Mouse (Mus musculus) CH12.LX (cell line): Measurements from ENCODE around the gene Src. TPM values are rescaled to one million over a fixed set of nuclear protein-coding genes. Genes with fewer than 3 reads are reported as not detected.

Experiments used
- DNase-seq: peaks from one replicate; pipeline ENCODE4 v3.0.0-alpha.2; 2013; ENCODE audit errors: extremely low read depth
- H3K27ac ChIP-seq: 2 replicates; pipeline ENCODE4 v1.5.1; 2012; ENCODE audit warnings: low read depth, mild to moderate bottlenecking, control low read depth, moderate library complexity; ENCODE audit not compliant: insufficient read depth
- H3K27me3 ChIP-seq: replicated peaks from 2 replicates; pipeline ENCODE3; 2012; ENCODE audit warnings: inconsistent platforms
- H3K36me3 ChIP-seq, 2 experiments: replicated peaks in 1 of 2; 2 replicates each; pipeline versions ENCODE3 to v1.6.1; 2012; ENCODE audit warnings: inconsistent platforms in 1 of 2, low read length in 1 of 2, mild to moderate bottlenecking in 1 of 2, mixed read lengths in 1 of 2, moderate library complexity in 1 of 2; ENCODE audit not compliant: control insufficient read depth in 1 of 2, insufficient read depth in 1 of 2
- H3K4me1 ChIP-seq, 2 experiments: 2 replicates each; pipeline ENCODE4 v1.6.1; 2012; ENCODE audit warnings: inconsistent platforms in 1 of 2, moderate library complexity in 1 of 2; ENCODE audit not compliant: insufficient read depth in 2 of 2, control insufficient read depth in 1 of 2
- H3K4me2 ChIP-seq: 2 replicates; pipeline ENCODE4 v1.6.1; 2012; ENCODE audit warnings: low read depth, mild to moderate bottlenecking, control low read depth; ENCODE audit not compliant: poor library complexity, insufficient read depth, severe bottlenecking
- H3K4me3 ChIP-seq, 3 experiments: fragments of 150-350 bp in 1 of 3; sonication (generic) in 1 of 3; replicated peaks in 1 of 3; 2 replicates each; pipeline versions ENCODE3 to v1.5.1; 2011 to 2012; ENCODE audit warnings: low read depth in 2 of 3, low read length in 2 of 3, mild to moderate bottlenecking in 2 of 3, moderate library complexity in 2 of 3, control low read depth in 1 of 3, improper control_type of control experiment in 1 of 3, inconsistent platforms in 1 of 3, mixed read lengths in 1 of 3; ENCODE audit not compliant: poor library complexity in 1 of 3
- H3K79me2 ChIP-seq: replicated peaks from 2 replicates; pipeline ENCODE4 v1.6.1; 2012; ENCODE audit warnings: mild to moderate bottlenecking, moderate library complexity; ENCODE audit not compliant: control insufficient read depth, poor library complexity, insufficient read depth, severe bottlenecking; ENCODE audit errors: extremely low read depth
- H3K9ac ChIP-seq: 2 replicates; pipeline ENCODE4 v1.6.1; 2012; ENCODE audit warnings: low read depth, mild to moderate bottlenecking, control low read depth, moderate library complexity; ENCODE audit not compliant: insufficient read depth
- H3K9me3 ChIP-seq: replicated peaks from 2 replicates; pipeline ENCODE3; 2012; ENCODE audit warnings: low read length, inconsistent platforms, mixed read lengths
- CHD2 ChIP-seq: IDR thresholded peaks from 2 replicates; pipeline ENCODE4 v1.6.1; 2011; ENCODE audit warnings: low read length, improper control_type of control experiment
- CTCF ChIP-seq, 2 experiments: IDR thresholded peaks in 1 of 2; conservative IDR thresholded peaks in 1 of 2; 2 replicates each; pipeline ENCODE4 v1.5.1; 2011 to 2012; ENCODE audit warnings: low read depth in 2 of 2, low read length in 2 of 2, improper control_type of control experiment in 1 of 2, inconsistent platforms in 1 of 2, mild to moderate bottlenecking in 1 of 2, moderate library complexity in 1 of 2
- E2F4 ChIP-seq: IDR thresholded peaks from 2 replicates; pipeline ENCODE4 v1.6.1; 2011; ENCODE audit warnings: low read depth, low read length, improper control_type of control experiment; ENCODE audit not compliant: insufficient replicate concordance
- ETS1 ChIP-seq: conservative IDR thresholded peaks from 2 replicates; pipeline ENCODE4 v1.6.1; 2012; ENCODE audit warnings: low read depth, mild to moderate bottlenecking, inconsistent platforms, low read length, improper control_type of control experiment, moderate library complexity
- HCFC1 ChIP-seq: IDR thresholded peaks from 2 replicates; pipeline ENCODE4 v1.6.1; 2012; ENCODE audit warnings: low read depth, mild to moderate bottlenecking, inconsistent platforms, low read length, improper control_type of control experiment
- MEF2A ChIP-seq: IDR thresholded peaks from 2 replicates; pipeline ENCODE4 v1.6.1; 2014; ENCODE audit warnings: low read depth, mild to moderate bottlenecking, inconsistent platforms, low read length, improper control_type of control experiment, borderline replicate concordance
- MXI1 ChIP-seq: IDR thresholded peaks from 2 replicates; pipeline ENCODE4 v1.6.1; 2011; ENCODE audit warnings: mild to moderate bottlenecking, low read depth, low read length, improper control_type of control experiment
- NELFE ChIP-seq: IDR thresholded peaks from 2 replicates; pipeline ENCODE4 v1.6.1; 2011; ENCODE audit warnings: low read depth, low read length, improper control_type of control experiment
- NRF1 ChIP-seq: IDR thresholded peaks from 2 replicates; pipeline ENCODE4 v1.6.1; 2014; ENCODE audit warnings: low read depth, mild to moderate bottlenecking, inconsistent platforms, low read length, improper control_type of control experiment, moderate library complexity
- PAX5 ChIP-seq: IDR thresholded peaks from 2 replicates; pipeline ENCODE4 v1.6.1; 2012; ENCODE audit warnings: low read length, inconsistent platforms, mixed read lengths
- POLR2A ChIP-seq: IDR thresholded peaks from 2 replicates; pipeline ENCODE4 v1.6.1; 2011; ENCODE audit warnings: low read depth, mild to moderate bottlenecking, improper control_type of control experiment, low read length
- POLR2AphosphoS2 ChIP-seq: IDR thresholded peaks from 2 replicates; pipeline ENCODE4 v1.6.1; 2011; ENCODE audit warnings: low read depth, low read length, improper control_type of control experiment
- RAD21 ChIP-seq: IDR thresholded peaks from 2 replicates; pipeline ENCODE4 v1.6.1; 2011; ENCODE audit warnings: low read depth, mild to moderate bottlenecking, low read length, improper control_type of control experiment, moderate library complexity
- TBP ChIP-seq: conservative IDR thresholded peaks from 2 replicates; pipeline ENCODE4 v1.6.1; 2011; ENCODE audit warnings: low read depth, low read length, improper control_type of control experiment
- USF1 ChIP-seq: IDR thresholded peaks from 2 replicates; pipeline ENCODE4 v1.6.1; 2014; ENCODE audit warnings: low read depth, mild to moderate bottlenecking, inconsistent platforms, low read length, improper control_type of control experiment
- USF2 ChIP-seq: conservative IDR thresholded peaks from 2 replicates; pipeline ENCODE4 v1.6.1; 2011; ENCODE audit warnings: low read depth, low read length, improper control_type of control experiment
- ZC3H11A ChIP-seq: IDR thresholded peaks from 2 replicates; pipeline ENCODE4 v1.6.1; 2012; ENCODE audit warnings: low read depth, mild to moderate bottlenecking, inconsistent platforms, low read length, improper control_type of control experiment
- dilution Hi-C: fragments of 300-500 bp; cut with MboI; formaldehyde crosslinking; loops from 2 replicates; pipeline ENCODE4 v1.14.3; 2020; ENCODE audit warnings: low sequenced_read_pairs; ENCODE audit not compliant: extremely low pct_unique_long_range_greater_than_20kb, extremely low pct_ligation_motif_present
- in situ Hi-C: fragments of 300-500 bp; cut with MboI; formaldehyde crosslinking; loops from 3 replicates; pipeline ENCODE4 v1.14.3; 2019; ENCODE audit warnings: low sequenced_read_pairs, low pct_ligation_motif_present, low pct_unique_long_range_greater_than_20kb, mixed read lengths
- polyA plus RNA-seq: library from polyadenylated mRNA; unstranded; fragments of >175 nt; gene quantifications from 2 replicates; pipeline ENCODE4 v1.2.1, GENCODE M21; 2012; ENCODE audit warnings: low read depth; ENCODE audit not compliant: insufficient read length
- total RNA-seq, 2 experiments: library from RNA; depleted of rRNA; stranded (reverse); fragments of 300-350 nt in 1 of 2; fragments of >200 nt in 1 of 2; gene quantifications; 2 replicates each; pipeline ENCODE4 v1.2.3; 2012 to 2014

Gene Src
- total and polyA plus RNA-seq, 3 experiments: 0.20 to 0.37 (median 0.25) TPM

- DNase-seq: no peak
- no peaks in the 10 kb centered on the region for H3K79me2 ChIP-seq
- H3K27me3 ChIP-seq: peaks cover 88% of the 10 kb centered on the region
- 0 out of 4 replicates have a peak, but pooled peaks cover 0 to 5% of the 10 kb centered on the region in 2 experiments for H3K4me1 ChIP-seq
- H3K9me3 ChIP-seq: no peaks in the 10 kb centered on the region
- no peak overlapping the region for H3K4me3 ChIP-seq
- TF ChIP-seq USF1: no peak
- no peak for TF ChIP-seq MXI1
- TF ChIP-seq E2F4: no peak
- no peak for TF ChIP-seq PAX5
- no peak for TF ChIP-seq RAD21
- TF ChIP-seq NELFE: no peak
- no peak for TF ChIP-seq CHD2
- TF ChIP-seq POLR2A: no peak
- TF ChIP-seq TBP: no peak
- TF ChIP-seq POLR2AphosphoS2: no peak
- no peak for TF ChIP-seq USF2
- TF ChIP-seq MEF2A: no peak
- TF ChIP-seq HCFC1: no peak
- TF ChIP-seq CTCF (conservative IDR thresholded peaks at IDR 0.05 in 1 of 2, IDR thresholded peaks at IDR 0.05 in 1 of 2; ENCODE audit: low read depth in 2 of 2, low read length in 2 of 2): no peak
- no peak for TF ChIP-seq ETS1
- TF ChIP-seq NRF1: no peak
- no peaks in the 10 kb centered on the region for H3K36me3 ChIP-seq
- no peak overlapping the region for H3K27ac ChIP-seq
- in situ Hi-C loops: no loop called here
- dilution Hi-C loops: no loop called here
- H3K4me2 ChIP-seq: no peak overlapping the region
- H3K9ac ChIP-seq: no peak overlapping the region
These were observed 100.2 kb downstream of the Src start for GRCm38 (mm10) chr2:157518451-157518850.

GRCm38 (mm10) chr2:157519452-157519851, 101.2 kb downstream of the Src start:
- in situ Hi-C loops: no loop called here
- Histone ChIP-seq H3K36me3 (no peaks in the 10 kb centered on the region), H3K27ac (no peak overlapping the region), H3K4me1 (0 out of 4 replicates have a peak, but pooled peaks cover 0 to 5% of the 10 kb centered on the region in 2 experiments), H3K4me3 (no peak overlapping the region), H3K9me3 (no peaks in the 10 kb centered on the region), H3K79me2 (no peaks in the 10 kb centered on the region), H3K27me3 (peaks cover 84% of the 10 kb centered on the region), H3K4me2 (no peak overlapping the region), H3K9ac (no peak overlapping the region)
- TF ChIP-seq POLR2AphosphoS2 (no peak), ZC3H11A (no peak), USF2 (no peak), MXI1 (no peak), CTCF (conservative IDR thresholded peaks at IDR 0.05 in 1 of 2, IDR thresholded peaks at IDR 0.05 in 1 of 2; ENCODE audit: low read depth in 2 of 2, low read length in 2 of 2) (no peak)
- dilution Hi-C loops: no loop called here
- DNase-seq: no peak
